Mouse (Mus musculus) testis, postnatal 14 days (tissue): ENCODE data around the gene Bcl2l15.

Source experiments
- DNase-seq: peaks from one replicate; pipeline ENCODE4 v3.0.0; 2021; ENCODE audit warnings: low spot score

Gene Bcl2l15

DNA sequence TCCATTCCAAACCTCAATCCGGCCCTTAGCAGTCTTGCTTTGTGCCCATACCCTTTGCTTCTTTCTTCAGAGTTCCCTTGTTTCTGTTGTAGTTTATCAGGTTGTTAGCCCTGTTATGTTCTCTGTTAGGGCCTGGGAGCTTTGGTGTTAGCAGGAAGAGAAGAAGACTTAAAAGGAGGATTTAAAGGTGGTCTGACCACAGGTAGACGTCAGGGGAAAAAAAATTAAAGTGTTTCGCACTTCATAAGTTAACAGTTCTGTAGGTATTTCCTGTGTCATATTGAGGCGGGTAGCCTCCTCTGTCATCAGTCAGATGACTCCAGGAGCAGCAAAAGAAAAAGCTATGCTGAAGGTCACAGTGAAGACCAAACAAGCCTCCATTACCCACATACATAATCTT lies 35.6 kb downstream of the Bcl2l15 start:
- no peak for DNase-seq

- no peak for DNase-seq
Measured at GRCm38 (mm10) chr3:103872663-103873098, 40.3 kb downstream of the Bcl2l15 start.

GRCm38 (mm10) chr3:103874329-103874728 lies 41.9 kb downstream of the Bcl2l15 start:
- DNase-seq = no peak

DNA sequence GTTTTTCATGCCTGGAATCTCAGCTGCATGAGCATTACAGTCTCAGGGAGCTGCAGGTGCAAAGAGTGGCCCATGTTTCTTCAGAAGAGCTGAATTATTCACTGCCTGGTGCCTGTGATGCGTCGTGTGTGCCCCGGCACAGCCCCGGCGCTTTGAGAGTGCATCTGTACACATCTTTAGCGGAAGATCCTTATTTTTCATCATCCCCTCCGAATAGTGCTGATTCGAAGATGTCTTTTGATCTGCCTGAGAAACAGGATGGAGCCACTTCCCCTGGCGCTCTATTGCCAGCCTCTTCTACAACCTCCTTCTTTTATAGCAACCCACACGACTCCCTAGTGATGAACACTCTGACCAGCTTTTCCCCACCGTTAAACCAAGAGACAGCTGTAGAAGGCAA lies 53.5 kb downstream of the Bcl2l15 start:
- DNase-seq = no peak

GRCm38 (mm10) chr3:103887581-103887980 lies 55.2 kb downstream of the Bcl2l15 start:
- no peak for DNase-seq

DNA sequence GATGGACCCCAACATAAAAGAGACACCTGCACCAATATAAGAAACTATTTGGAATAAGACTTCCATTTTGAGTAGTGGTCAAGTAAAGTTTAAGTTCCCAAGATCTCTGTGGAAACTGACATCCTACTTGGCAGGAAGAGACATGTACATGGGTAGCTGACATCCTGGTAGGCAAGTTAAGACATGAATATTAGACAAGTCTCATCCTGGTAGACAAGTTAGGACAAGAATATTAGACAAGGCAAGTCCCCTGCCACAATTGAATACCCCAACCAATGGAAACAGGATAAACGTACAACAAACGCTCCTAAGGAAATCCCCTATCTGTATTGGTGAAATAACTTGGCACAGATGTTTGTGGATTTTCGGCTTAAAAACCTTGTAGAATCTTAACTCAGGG lies 61.0 kb downstream of the Bcl2l15 start:
- DNase-seq = no peak
